Mouse (Mus musculus): ENCODE measurements around the gene Ccdc96. TPM values are rescaled to one million over a fixed set of nuclear protein-coding genes. Genes with fewer than 3 reads are reported as not detected.

The Ccdc96 gene
- polyA plus RNA-seq, 1 experiment, result 0.57 TPM

DNA sequence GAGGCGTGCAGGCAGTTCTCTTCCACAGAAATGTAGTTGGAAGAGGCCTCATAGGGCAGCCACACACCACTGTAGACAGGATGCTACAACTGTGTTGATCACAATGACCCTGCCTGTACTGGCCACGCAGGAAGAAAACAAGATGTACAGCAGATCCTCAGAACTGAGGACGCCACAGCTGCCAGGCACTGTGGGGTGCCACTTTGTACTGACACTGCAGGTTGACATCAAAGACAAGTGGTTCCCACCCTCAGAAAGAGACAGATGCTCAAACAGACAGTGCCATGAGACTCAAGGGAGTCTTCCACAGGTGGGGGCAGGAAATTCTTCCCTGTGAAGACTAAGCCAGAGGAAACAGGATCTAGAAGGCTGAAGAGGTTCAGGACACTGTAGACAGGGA is 35.4 kb downstream of the Ccdc96 start:
- peaks cover 99% of the 10 kb centered on the region for H3K36me3 ChIP-seq (replicated peaks; ENCODE audit: low read length)
- H3K27me3 ChIP-seq (replicated peaks), result no peaks in the 10 kb centered on the region
- H3K4me3 ChIP-seq (replicated peaks), result no peak overlapping the region
- peaks cover 73% of the 10 kb centered on the region for H3K4me1 ChIP-seq
- TF ChIP-seq FLI1 (IDR thresholded peaks at IDR 0.05; ENCODE audit: low read length), result no peak
- no peak for TF ChIP-seq GATA1 (IDR thresholded peaks at IDR 0.05; ENCODE audit: borderline replicate concordance, low read length)
- H3K9me3 ChIP-seq, result no peaks in the 10 kb centered on the region

DNA sequence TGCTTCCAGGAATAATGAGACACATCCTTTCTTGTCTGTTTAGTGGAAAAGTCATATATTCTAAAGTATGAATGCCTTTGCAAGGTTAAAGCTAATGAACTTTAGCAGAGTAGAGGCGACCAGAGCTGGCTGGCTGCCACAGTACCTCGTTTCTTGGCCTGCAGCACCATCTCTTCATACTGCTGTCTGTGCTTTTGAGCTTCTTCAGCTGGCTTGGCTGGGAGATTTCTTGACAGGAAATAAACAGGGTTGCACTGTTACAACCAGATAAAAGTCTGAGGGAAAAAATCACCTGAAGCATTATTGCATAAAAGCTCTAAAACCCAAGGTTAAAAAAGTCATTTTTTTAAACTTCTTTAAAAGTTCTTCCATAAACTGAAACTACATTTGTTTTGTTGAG is 38.4 kb downstream of the Ccdc96 start:
- Histone ChIP-seq H3K4me3 (replicated peaks) (peak overlapping the region; percentile 67), H3K9me3 (no peaks in the 10 kb centered on the region), H3K27me3 (replicated peaks) (no peaks in the 10 kb centered on the region), H3K36me3 (replicated peaks; ENCODE audit: low read length) (peaks cover 98% of the 10 kb centered on the region), H3K4me1 (peaks cover 83% of the 10 kb centered on the region)
- no peak for TF ChIP-seq GATA1 (IDR thresholded peaks at IDR 0.05; ENCODE audit: borderline replicate concordance, low read length)

DNA sequence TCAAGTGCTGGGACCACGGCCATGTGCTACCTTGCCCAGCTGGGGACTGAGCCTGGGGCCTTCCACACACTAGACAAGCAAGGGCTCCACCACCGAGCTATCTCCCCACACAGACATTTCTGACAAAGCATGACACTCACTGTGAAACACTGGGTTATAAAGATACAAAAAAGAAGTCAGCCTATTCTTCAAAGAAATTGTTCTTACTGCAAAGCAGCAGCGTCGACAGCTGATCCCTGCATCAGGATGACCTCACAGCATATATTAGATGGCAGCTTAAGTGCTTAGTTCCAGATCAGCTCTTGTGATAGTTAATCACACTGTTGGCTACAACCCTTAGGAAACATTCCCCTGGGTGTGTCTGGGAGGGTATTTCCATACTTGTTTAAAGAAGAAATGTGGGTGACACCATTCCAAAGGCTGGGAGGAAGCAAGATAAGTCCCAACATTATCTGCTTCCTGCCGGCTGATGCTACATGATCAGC is 38.9 kb downstream of the Ccdc96 start:
- Histone ChIP-seq H3K9me3 (no peaks in the 10 kb centered on the region), H3K4me3 (replicated peaks) (peak overlapping the region; percentile 81), H3K27me3 (replicated peaks) (no peaks in the 10 kb centered on the region), H3K4me1 (peaks cover 88% of the 10 kb centered on the region), H3K36me3 (replicated peaks; ENCODE audit: low read length) (peaks cover 98% of the 10 kb centered on the region)
- TF ChIP-seq GATA1 (IDR thresholded peaks at IDR 0.05; ENCODE audit: borderline replicate concordance, low read length) (no peak), FLI1 (IDR thresholded peaks at IDR 0.05; ENCODE audit: low read length) (no peak)

DNA sequence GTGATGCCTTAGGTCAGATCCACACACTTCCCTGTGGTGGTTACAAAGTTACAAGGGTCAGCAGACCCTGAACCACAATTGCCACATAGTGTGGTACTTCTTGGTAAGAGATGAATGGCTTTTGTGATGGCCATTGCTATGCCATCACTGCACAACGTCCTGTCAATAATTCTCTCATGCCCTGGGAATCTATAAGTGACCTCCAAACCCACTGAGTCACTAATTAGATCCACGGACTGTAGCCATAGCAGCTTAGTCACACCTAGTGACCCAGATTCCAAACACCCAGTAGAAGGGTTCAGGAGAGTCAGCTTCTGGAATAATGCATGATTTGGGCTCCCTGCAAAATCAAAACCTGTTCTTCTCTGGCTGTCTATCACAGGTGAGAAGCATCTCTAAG is 40.8 kb downstream of the Ccdc96 start:
- no peak for TF ChIP-seq FLI1 (IDR thresholded peaks at IDR 0.05; ENCODE audit: low read length)
- TF ChIP-seq GATA1 (IDR thresholded peaks at IDR 0.05; ENCODE audit: borderline replicate concordance, low read length), result no peak
- H3K9me3 ChIP-seq, result no peaks in the 10 kb centered on the region

DNA sequence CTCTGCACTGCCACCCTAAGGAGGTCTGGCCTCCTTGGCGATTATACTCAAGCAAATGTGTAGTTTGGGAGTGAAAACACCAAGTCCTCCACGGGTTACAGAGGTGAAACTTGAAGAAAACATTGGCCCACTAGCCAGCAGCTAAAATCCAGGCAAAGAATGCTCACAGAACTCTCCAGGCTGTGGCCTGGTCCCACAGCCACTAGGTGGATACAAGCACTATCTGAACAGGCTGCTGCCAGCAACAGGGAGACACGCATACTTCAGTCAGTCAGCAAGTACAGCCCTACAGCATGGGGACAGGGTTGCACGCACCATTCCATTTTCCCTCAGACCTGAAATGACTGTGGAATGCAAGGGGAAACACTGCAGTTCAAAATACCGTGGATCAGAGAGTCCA is 41.9 kb downstream of the Ccdc96 start:
- Histone ChIP-seq H3K27me3 (replicated peaks) (no peaks in the 10 kb centered on the region), H3K36me3 (replicated peaks; ENCODE audit: low read length) (peaks cover 75% of the 10 kb centered on the region), H3K4me1 (peaks cover 99% of the 10 kb centered on the region), H3K9me3 (no peaks in the 10 kb centered on the region), H3K4me3 (replicated peaks) (peak overlapping the region; percentile 64)
- TF ChIP-seq GATA1 (IDR thresholded peaks at IDR 0.05; ENCODE audit: borderline replicate concordance, low read length) (no peak), FLI1 (IDR thresholded peaks at IDR 0.05; ENCODE audit: low read length) (no peak)

More for the DNA sequence above, 40.8 kb downstream of the Ccdc96 start:
- Histone ChIP-seq H3K4me3 (replicated peaks) (no peak overlapping the region), H3K4me1 (peaks cover 94% of the 10 kb centered on the region), H3K36me3 (replicated peaks; ENCODE audit: low read length) (peaks cover 86% of the 10 kb centered on the region), H3K27me3 (replicated peaks) (no peaks in the 10 kb centered on the region)

DNA sequence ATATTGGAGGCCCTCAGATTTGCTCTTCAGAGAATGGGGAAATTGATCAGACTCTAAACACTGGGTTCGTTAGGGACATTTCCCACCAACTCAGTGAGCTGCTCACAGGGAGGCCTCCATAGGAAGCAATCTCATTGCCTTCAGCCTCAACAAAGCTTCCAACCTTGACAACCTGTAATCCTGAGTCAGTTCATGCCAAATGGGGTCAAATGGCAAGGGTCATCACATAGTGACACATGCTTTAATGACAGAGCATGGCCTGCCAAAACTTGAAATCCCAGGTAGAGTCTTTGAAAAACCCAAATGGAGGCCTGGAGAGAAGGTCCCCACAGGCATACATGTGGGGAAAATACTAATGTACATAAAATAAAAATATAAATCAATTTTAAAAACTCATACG is 42.5 kb downstream of the Ccdc96 start:
- no peaks in the 10 kb centered on the region for H3K9me3 ChIP-seq
- peaks cover 100% of the 10 kb centered on the region for H3K4me1 ChIP-seq
- TF ChIP-seq GATA1 (IDR thresholded peaks at IDR 0.05; ENCODE audit: borderline replicate concordance, low read length), result no peak
- no peak for TF ChIP-seq FLI1 (IDR thresholded peaks at IDR 0.05; ENCODE audit: low read length)
- no peak overlapping the region for H3K4me3 ChIP-seq (replicated peaks)
- peaks cover 75% of the 10 kb centered on the region for H3K36me3 ChIP-seq (replicated peaks; ENCODE audit: low read length)
- no peaks in the 10 kb centered on the region for H3K27me3 ChIP-seq (replicated peaks)

DNA sequence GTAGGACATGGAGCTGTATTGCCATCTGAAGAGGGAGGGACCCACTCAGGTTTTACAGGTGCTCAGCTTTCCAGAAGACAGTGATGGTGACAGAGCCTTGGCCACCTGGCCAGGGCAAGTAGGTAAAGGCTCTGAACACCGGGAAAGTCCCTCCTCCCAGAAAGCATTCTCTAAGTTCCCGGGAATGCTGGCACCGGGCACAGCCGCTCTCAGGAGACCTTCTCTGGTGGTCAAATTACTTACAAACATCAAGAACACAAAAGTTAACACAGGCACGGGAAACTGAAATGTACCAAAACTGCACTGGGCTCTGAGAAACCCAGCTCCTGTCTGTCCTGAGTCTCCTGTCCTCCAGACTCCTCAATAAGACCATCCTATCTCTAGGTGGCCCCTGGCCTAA is 45.3 kb downstream of the Ccdc96 start:
- Histone ChIP-seq H3K4me3 (replicated peaks) (peak overlapping the region; percentile 99), H3K27me3 (replicated peaks) (no peaks in the 10 kb centered on the region), H3K9me3 (no peaks in the 10 kb centered on the region), H3K36me3 (replicated peaks; ENCODE audit: low read length) (peaks cover 65% of the 10 kb centered on the region), H3K4me1 (peaks cover 100% of the 10 kb centered on the region)
- TF ChIP-seq FLI1 (IDR thresholded peaks at IDR 0.05; ENCODE audit: low read length) (no peak), GATA1 (IDR thresholded peaks at IDR 0.05; ENCODE audit: borderline replicate concordance, low read length) (no peak)

DNA sequence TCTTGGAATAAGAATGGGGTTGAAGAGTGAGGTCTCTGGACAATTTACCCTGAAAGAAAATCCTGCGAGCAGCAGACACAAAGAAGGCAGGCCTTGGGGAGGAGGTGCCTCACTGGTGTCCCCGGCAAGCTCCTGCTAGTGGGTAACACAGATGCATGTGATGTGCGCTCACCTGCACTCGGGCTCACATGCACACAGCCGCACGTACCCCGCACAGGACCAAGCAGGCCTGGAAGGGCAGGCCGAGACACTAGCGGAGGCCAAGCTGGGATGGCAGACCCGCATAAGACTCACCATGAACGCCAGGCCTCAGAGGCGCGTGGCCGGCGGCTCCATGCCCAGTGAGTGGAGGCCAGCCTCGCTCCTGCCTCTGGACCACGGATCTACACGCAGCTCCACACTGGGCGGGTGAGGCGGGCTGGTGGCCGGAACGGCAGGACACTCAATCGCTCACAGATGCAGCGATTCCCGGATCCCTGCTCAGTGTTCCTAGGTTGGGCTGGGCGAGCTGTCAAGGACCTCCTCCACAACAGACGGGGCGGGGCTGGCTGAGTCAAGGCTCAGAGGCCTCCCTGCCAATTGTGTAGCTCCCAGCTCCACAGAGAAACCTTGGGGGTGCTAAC is 45.9 kb downstream of the Ccdc96 start:
- H3K4me3 ChIP-seq (replicated peaks), result peak overlapping the region; percentile 99

DNA sequence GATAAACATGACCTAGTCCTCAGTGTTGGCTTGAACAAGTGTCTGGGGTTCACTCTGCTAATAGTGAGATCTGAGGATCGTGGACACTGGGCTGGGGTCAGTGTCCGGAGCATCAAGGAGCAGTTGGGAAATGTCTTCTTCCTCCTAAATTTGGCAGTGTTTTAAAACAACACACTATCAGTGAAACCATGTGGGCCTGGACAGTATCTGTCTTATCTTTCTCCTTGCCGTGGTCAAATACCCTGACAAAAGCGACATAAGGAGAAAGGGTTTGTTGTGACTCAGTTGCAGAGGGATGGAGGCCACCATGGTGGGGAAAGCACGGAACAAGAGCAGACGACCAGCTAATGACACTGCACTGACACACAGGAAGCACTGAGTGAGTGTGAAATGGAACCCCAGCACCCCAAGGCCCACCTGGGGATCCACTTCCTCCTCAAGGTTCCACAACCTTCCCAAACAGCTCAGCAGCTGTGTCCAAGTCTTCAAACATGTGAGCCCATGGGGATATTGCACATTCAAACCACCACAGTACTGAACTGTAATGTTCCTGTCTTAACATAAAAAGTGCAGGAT is 50.2 kb downstream of the Ccdc96 start:
- TF ChIP-seq GATA1 (IDR thresholded peaks at IDR 0.05; ENCODE audit: borderline replicate concordance, low read length), result no peak
- no peak for TF ChIP-seq FLI1 (IDR thresholded peaks at IDR 0.05; ENCODE audit: low read length)
- Histone ChIP-seq H3K9me3 (no peaks in the 10 kb centered on the region), H3K4me3 (replicated peaks) (peak overlapping the region; percentile 5), H3K27me3 (replicated peaks) (no peaks in the 10 kb centered on the region), H3K4me1 (peaks cover 99% of the 10 kb centered on the region), H3K36me3 (replicated peaks; ENCODE audit: low read length) (peaks cover 46% of the 10 kb centered on the region)

More for the DNA sequence above, 45.9 kb downstream of the Ccdc96 start:
- Histone ChIP-seq H3K36me3 (replicated peaks; ENCODE audit: low read length) (peaks cover 61% of the 10 kb centered on the region), H3K9me3 (no peaks in the 10 kb centered on the region), H3K27me3 (replicated peaks) (no peaks in the 10 kb centered on the region), H3K4me1 (peaks cover 100% of the 10 kb centered on the region)
- no peak for TF ChIP-seq GATA1 (IDR thresholded peaks at IDR 0.05; ENCODE audit: borderline replicate concordance, low read length)
- no peak for TF ChIP-seq FLI1 (IDR thresholded peaks at IDR 0.05; ENCODE audit: low read length)

DNA sequence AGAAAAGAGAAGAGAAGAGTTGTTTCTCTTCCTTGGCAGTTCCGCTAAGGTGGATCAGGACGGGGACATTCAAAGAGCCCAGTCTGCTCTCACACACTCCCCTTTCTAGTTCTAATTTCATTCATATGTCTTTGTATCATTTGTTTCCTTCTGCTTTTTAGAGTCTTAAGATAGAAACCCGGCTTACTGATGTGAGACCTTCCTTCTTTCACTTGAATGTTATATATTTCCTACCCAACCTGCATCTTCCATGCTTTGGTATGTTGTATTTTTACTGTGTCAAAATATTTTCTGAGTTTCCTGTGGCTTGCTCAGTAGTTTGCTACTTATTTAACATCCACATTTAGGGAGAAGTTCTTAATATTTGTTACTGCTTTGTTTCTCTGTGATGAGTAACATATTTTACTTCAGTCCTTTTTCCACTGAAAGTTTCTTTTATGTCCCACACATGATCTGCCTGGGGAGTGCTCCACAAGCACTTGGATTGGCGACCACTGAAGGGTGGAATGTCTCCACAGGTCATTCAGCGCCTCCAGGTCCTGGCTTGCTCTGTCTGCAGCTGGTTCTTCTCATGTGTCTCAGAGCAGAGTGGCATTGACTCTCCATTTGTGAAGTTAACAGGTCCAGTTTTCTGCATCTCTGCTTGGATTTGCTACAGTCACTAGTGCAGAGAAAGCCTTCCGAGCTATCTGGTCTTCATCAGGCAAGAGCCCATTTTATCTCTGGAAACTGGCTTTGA is 51.2 kb downstream of the Ccdc96 start:
- no peak for TF ChIP-seq GATA1 (IDR thresholded peaks at IDR 0.05; ENCODE audit: borderline replicate concordance, low read length)
- no peak for TF ChIP-seq FLI1 (IDR thresholded peaks at IDR 0.05; ENCODE audit: low read length)
- Histone ChIP-seq H3K9me3 (no peaks in the 10 kb centered on the region), H3K4me3 (replicated peaks) (no peak overlapping the region), H3K27me3 (replicated peaks) (no peaks in the 10 kb centered on the region), H3K36me3 (replicated peaks; ENCODE audit: low read length) (peaks cover 56% of the 10 kb centered on the region), H3K4me1 (peaks cover 99% of the 10 kb centered on the region)

Measured in megakaryocyte, embryonic 14.5 days (primary cell).